Mouse (Mus musculus) stomach, postnatal 0 days (tissue): ENCODE results near the gene Spz1. TPM values are rescaled to one million over a fixed set of nuclear protein-coding genes. Genes with fewer than 3 reads are reported as not detected.

Experiments
- ATAC-seq: fragments of 200-750 bp; cut with Nextera tagmentation; 2 replicates; pipeline ENCODE4 v1.8.0; 2017; ENCODE audit not compliant: low FRiP score, low TSS enrichment
- DNase-seq: peaks from one replicate; pipeline ENCODE4 v3.0.0-alpha.2; 2016; ENCODE audit warnings: low spot score
- H3K27ac ChIP-seq: fragments of 300-500 bp; sonication (generic); replicated peaks from 2 replicates; pipeline ENCODE4 v1.5.1; 2014; ENCODE audit warnings: mild to moderate bottlenecking, control low read depth
- H3K27me3 ChIP-seq: fragments of 300-500 bp; sonication (generic); 2 replicates; pipeline ENCODE4 v1.6.1; 2014; ENCODE audit warnings: low read length; ENCODE audit not compliant: control insufficient read depth, insufficient read depth
- H3K36me3 ChIP-seq: fragments of 300-500 bp; sonication (generic); 2 replicates; pipeline ENCODE4 v1.6.1; 2014; ENCODE audit warnings: low read length, mixed read lengths; ENCODE audit not compliant: control insufficient read depth, insufficient read depth
- H3K4me1 ChIP-seq: fragments of 300-500 bp; sonication (generic); replicated peaks from 2 replicates; pipeline ENCODE4 v1.6.1; 2014; ENCODE audit warnings: antibody characterized with exemption; ENCODE audit not compliant: control insufficient read depth, insufficient read depth
- H3K4me2 ChIP-seq: fragments of 300-500 bp; sonication (generic); replicated peaks from 2 replicates; pipeline ENCODE4 v1.6.1; 2014; ENCODE audit warnings: low read depth, mild to moderate bottlenecking, control low read depth, moderate library complexity
- H3K4me3 ChIP-seq: fragments of 300-500 bp; sonication (generic); 2 replicates; pipeline ENCODE4 v1.5.1; 2014; ENCODE audit warnings: low read depth, low read length, control low read depth
- H3K9ac ChIP-seq: fragments of 300-500 bp; sonication (generic); 2 replicates; pipeline ENCODE4 v1.6.1; 2014; ENCODE audit warnings: mild to moderate bottlenecking, low read length, control low read depth, mixed read lengths
- H3K9me3 ChIP-seq: fragments of 300-500 bp; sonication (generic); 2 replicates; pipeline ENCODE4 v1.6.1; 2016; ENCODE audit warnings: low read length; ENCODE audit not compliant: control insufficient read depth
- CTCF ChIP-seq: IDR thresholded peaks from 2 replicates; pipeline ENCODE4 v1.5.1; 2016; ENCODE audit warnings: antibody characterized with exemption, low read depth, mild to moderate bottlenecking, moderate library complexity
- EP300 ChIP-seq: optimal IDR thresholded peaks from 2 replicates; pipeline ENCODE3; 2016; ENCODE audit warnings: antibody characterized with exemption
- WGBS: fragments of 180-500 bp; shearing (Covaris S2); extraction: QIAGEN DNeasy Blood & Tissue Kit; methylation state at CpG from one replicate; pipeline ENCODE4 v1.1.7; 2014; 5-methylcytosine and 5-hydroxymethylcytosine counted together
- polyA plus RNA-seq: library from polyadenylated mRNA; unstranded; fragments of >200 nt; fragmentation: Nextera tagmentation; extraction: Ambion mirVana; gene quantifications from 2 replicates; pipeline ENCODE4 v1.2.1, GENCODE M21; 2015

Gene Spz1
- polyA plus RNA-seq, 1 experiment from 2014 or later = not detected

GRCm38 (mm10) chr13:92557229-92557628 lies 18.7 kb downstream of the Spz1 start:
- H3K36me3 ChIP-seq = no peaks in the 10 kb centered on the region
- DNase-seq (no peak), ATAC-seq (no peak)
- H3K9ac ChIP-seq = no peak overlapping the region
- H3K4me1 ChIP-seq = no peaks in the 10 kb centered on the region
- no peak overlapping the region for H3K4me2 ChIP-seq
- 29% methylated on average over 2 of the region's 2 CpGs for WGBS
- no peak overlapping the region for H3K4me3 ChIP-seq
- H3K9me3 ChIP-seq = no peaks in the 10 kb centered on the region
- H3K27ac ChIP-seq = no peak overlapping the region
- TF ChIP-seq EP300 = no peak
- TF ChIP-seq CTCF = no peak
- no peaks in the 10 kb centered on the region for H3K27me3 ChIP-seq

- ATAC-seq (no peak), DNase-seq (no peak)
- H3K36me3 ChIP-seq = no peaks in the 10 kb centered on the region
- TF ChIP-seq CTCF (no peak), EP300 (no peak)
- no peak overlapping the region for H3K4me3 ChIP-seq
- no peaks in the 10 kb centered on the region for H3K9me3 ChIP-seq
- no peak overlapping the region for H3K4me2 ChIP-seq
- no peaks in the 10 kb centered on the region for H3K4me1 ChIP-seq
- H3K27ac ChIP-seq = no peak overlapping the region
- no peak overlapping the region for H3K9ac ChIP-seq
- WGBS = 13% methylated on average over 8 of the region's 8 CpGs
- H3K27me3 ChIP-seq = no peaks in the 10 kb centered on the region
Observed at GRCm38 (mm10) chr13:92556458-92557126, 19.4 kb downstream of the Spz1 start.

- Histone ChIP-seq H3K9ac (no peak overlapping the region), H3K4me1 (no peaks in the 10 kb centered on the region), H3K4me2 (no peak overlapping the region), H3K4me3 (no peak overlapping the region), H3K36me3 (no peaks in the 10 kb centered on the region), H3K27ac (no peak overlapping the region), H3K27me3 (no peaks in the 10 kb centered on the region), H3K9me3 (0 out of 2 replicates have a peak, but pooled peaks cover 3% of the 10 kb centered on the region)
- 80% methylated on average over 4 of the region's 4 CpGs for WGBS
- DNase-seq (no peak), ATAC-seq (no peak)
- TF ChIP-seq EP300 (no peak), CTCF (no peak)
Observed at GRCm38 (mm10) chr13:92547093-92547492, 28.9 kb downstream of the Spz1 start.

GRCm38 (mm10) chr13:92540997-92541396 lies 35.0 kb downstream of the Spz1 start:
- no peak for TF ChIP-seq EP300
- no peak for TF ChIP-seq CTCF
- ATAC-seq = no peak

GRCm38 (mm10) chr13:92539126-92539525 lies 36.8 kb downstream of the Spz1 start:
- DNase-seq (no peak), ATAC-seq (no peak)
- no peaks in the 10 kb centered on the region for H3K4me1 ChIP-seq
- no peak overlapping the region for H3K4me3 ChIP-seq
- 53% methylated on average over 4 of the region's 4 CpGs for WGBS
- no peak overlapping the region for H3K4me2 ChIP-seq
- H3K36me3 ChIP-seq = no peaks in the 10 kb centered on the region
- no peak overlapping the region for H3K27ac ChIP-seq
- no peak overlapping the region for H3K9ac ChIP-seq
- H3K9me3 ChIP-seq = no peaks in the 10 kb centered on the region
- no peak for TF ChIP-seq EP300
- H3K27me3 ChIP-seq = no peaks in the 10 kb centered on the region

More at GRCm38 (mm10) chr13:92540997-92541396, 35.0 kb downstream of the Spz1 start:
- Histone ChIP-seq H3K27me3 (no peaks in the 10 kb centered on the region), H3K4me3 (no peak overlapping the region), H3K27ac (no peak overlapping the region), H3K9ac (no peak overlapping the region), H3K4me1 (no peaks in the 10 kb centered on the region), H3K4me2 (no peak overlapping the region), H3K36me3 (no peaks in the 10 kb centered on the region), H3K9me3 (no peaks in the 10 kb centered on the region)
- DNase-seq = no peak
- WGBS = 68% methylated on average over 6 of the region's 6 CpGs

- no peak for ATAC-seq
- no peak overlapping the region for H3K27ac ChIP-seq
- H3K27me3 ChIP-seq = no peaks in the 10 kb centered on the region
Observed at GRCm38 (mm10) chr13:92533801-92534200, 42.2 kb downstream of the Spz1 start.

More at GRCm38 (mm10) chr13:92533801-92534200, 42.2 kb downstream of the Spz1 start:
- Histone ChIP-seq H3K9ac (no peak overlapping the region), H3K4me2 (no peak overlapping the region), H3K4me1 (no peaks in the 10 kb centered on the region), H3K36me3 (no peaks in the 10 kb centered on the region), H3K4me3 (no peak overlapping the region), H3K9me3 (no peaks in the 10 kb centered on the region)
- DNase-seq = peak; percentile 40
- WGBS = 34% methylated on average over 2 of the region's 2 CpGs
- TF ChIP-seq EP300 (no peak), CTCF (no peak)
